24 mouse cellular contexts compared by ENCODE assay signal in the genomic region with DNA sequence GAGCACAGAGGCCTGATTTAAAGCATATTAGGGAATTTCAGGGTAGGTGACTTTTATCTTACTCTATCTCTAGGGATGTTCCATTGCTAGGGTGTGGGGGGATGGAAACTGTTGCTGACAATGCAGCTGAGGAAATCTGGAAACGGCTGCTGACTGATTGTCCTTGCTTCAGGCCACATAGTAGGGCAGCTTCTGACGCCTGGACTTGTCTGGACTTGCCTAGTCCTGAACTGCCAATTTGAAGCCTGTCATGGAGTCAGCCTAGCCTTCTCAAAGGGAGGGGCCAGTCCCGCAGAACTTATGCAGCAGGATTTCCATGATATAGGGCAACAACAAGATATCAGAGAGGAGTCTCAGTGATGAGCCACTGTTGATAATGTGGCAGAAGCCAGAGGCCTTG.
DNase-seq lines count a peak whose midpoint lies in the region; ATAC-seq and TF ChIP-seq lines count a peak whose summit lies in the region.
"Had no signal": no experiment of that assay in that cellular context is flagged by ENCODE, and none has a peak within 500 bp of the region (broad histone marks: within the 10 kb centered on the region; RNA-seq: fewer than 3 reads in every experiment).

No protein-coding gene starts in this region.

- no peak for TF ChIP-seq POLR2A in ES-Bruce4 (IDR thresholded peaks at IDR 0.05; ENCODE audit: insufficient read depth, low read length)

- H3K27me3 ChIP-seq in embryonic facial prominence, embryonic 15.5 days, result no peaks in the 10 kb centered on the region
- H3K27me3 ChIP-seq in embryonic facial prominence, embryonic 10.5 days (replicated peaks; ENCODE audit: low read depth, poor library complexity, severe bottlenecking), result no peaks in the 10 kb centered on the region
- no peaks in the 10 kb centered on the region for H3K27me3 ChIP-seq in ES-Bruce4 (ENCODE audit: control insufficient read depth, insufficient read depth, low read length, poor library complexity, severe bottlenecking)
- no peaks in the 10 kb centered on the region for H3K27me3 ChIP-seq in hindbrain, embryonic 14.5 days (ENCODE audit: control insufficient read depth, insufficient read depth, low read length)
- H3K27me3 ChIP-seq: embryonic facial prominence, embryonic 13.5 days; heart, embryonic 12.5 days; heart, embryonic 15.5 days; hindbrain, embryonic 15.5 days had no signal

- H3K4me2 ChIP-seq in embryonic facial prominence, embryonic 15.5 days (replicated peaks), result no peak overlapping the region
- H3K4me2 ChIP-seq in hindbrain, embryonic 14.5 days (replicated peaks), result no peak overlapping the region
- H3K4me2 ChIP-seq: hindbrain, embryonic 15.5 days had no signal

- no peak for TF ChIP-seq CTCF in ES-Bruce4 (IDR thresholded peaks at IDR 0.05; ENCODE audit: low read depth, low read length)

- ATAC-seq in embryonic facial prominence, embryonic 15.5 days (ENCODE audit: insufficient number of reproducible peaks, low FRiP score, low TSS enrichment, low read depth), result no peak
- no peak for ATAC-seq in hindbrain, embryonic 14.5 days (ENCODE audit: low FRiP score)
- ATAC-seq in erythroid progenitor cell, adult 5-6 weeks (replicated peaks; ENCODE audit: low FRiP score, poor library complexity, severe bottlenecking), result no peak
- ATAC-seq: forebrain, embryonic 14.5 days; forebrain, postnatal 0 days; intestine, postnatal 0 days had no signal

- H3K9ac ChIP-seq in embryonic facial prominence, embryonic 15.5 days, result no peak overlapping the region
- 0 out of 2 replicates have a peak overlapping the region, but pooled peaks have one; percentile 10 for H3K9ac ChIP-seq in ES-Bruce4 (ENCODE audit: low read depth, poor library complexity, severe bottlenecking)
- no peak overlapping the region for H3K9ac ChIP-seq in hindbrain, embryonic 14.5 days
- H3K9ac ChIP-seq: forebrain, postnatal 0 days; heart, embryonic 12.5 days; heart, embryonic 15.5 days; hindbrain, embryonic 15.5 days had no signal

- H3K4me3 ChIP-seq in embryonic facial prominence, embryonic 15.5 days (replicated peaks), result no peak overlapping the region
- no peak overlapping the region for H3K4me3 ChIP-seq in embryonic facial prominence, embryonic 10.5 days
- no peak overlapping the region for H3K4me3 ChIP-seq in ES-Bruce4 (ENCODE audit: low read depth, low read length)
- no peak overlapping the region for H3K4me3 ChIP-seq in hindbrain, embryonic 14.5 days (replicated peaks; ENCODE audit: low read length)
- H3K4me3 ChIP-seq: embryonic facial prominence, embryonic 13.5 days; gastrocnemius, adult 2 months; heart, embryonic 12.5 days; heart, embryonic 15.5 days; hindbrain, embryonic 15.5 days had no signal

- H3K27ac ChIP-seq in embryonic facial prominence, embryonic 15.5 days (replicated peaks), result peak overlapping the region; percentile 53; the same call in 1 of the 2 replicates
- no peak overlapping the region for H3K27ac ChIP-seq in embryonic facial prominence, embryonic 10.5 days (replicated peaks)
- H3K27ac ChIP-seq in ES-Bruce4 (ENCODE audit: insufficient read depth, low read length), result peak overlapping the region; percentile 37; the same call in 1 of the 2 replicates
- H3K27ac ChIP-seq in hindbrain, embryonic 14.5 days, result no peak overlapping the region
- H3K27ac ChIP-seq: gastrocnemius, adult 2 months had no signal

- DNase-seq in embryonic facial prominence, embryonic 10.5 days (ENCODE audit: low spot score), result no peak
- DNase-seq in R1 (ENCODE audit: low read depth, low spot score), result peak; percentile 57
- no peak for DNase-seq in hindbrain, embryonic 14.5 days (ENCODE audit: low spot score)
- DNase-seq: adrenal gland, postnatal 10 days; adrenal gland, postnatal 36 days; cerebellum, adult 18-20 months; cerebellum, adult 9-10 months; cerebellum, postnatal 14 days; forebrain, postnatal 0 days; gastrocnemius, adult 2 months; gastrocnemius, postnatal 14 days; heart, adult 18-20 months; heart, postnatal 10 days; heart, postnatal 4 days; kidney, adult 2 months had no signal

- no peaks in the 10 kb centered on the region for H3K36me3 ChIP-seq in embryonic facial prominence, embryonic 15.5 days
- no peaks in the 10 kb centered on the region for H3K36me3 ChIP-seq in embryonic facial prominence, embryonic 10.5 days (replicated peaks)
- no peaks in the 10 kb centered on the region for H3K36me3 ChIP-seq in ES-Bruce4 (ENCODE audit: control insufficient read depth, insufficient read depth, low read length, poor library complexity, severe bottlenecking)
- no peaks in the 10 kb centered on the region for H3K36me3 ChIP-seq in hindbrain, embryonic 14.5 days (replicated peaks; ENCODE audit: control insufficient read depth, insufficient read depth)
- H3K36me3 ChIP-seq: embryonic facial prominence, embryonic 13.5 days; heart, embryonic 12.5 days; heart, embryonic 15.5 days; hindbrain, embryonic 15.5 days had no signal

- TF ChIP-seq EP300 in ES-Bruce4 (IDR thresholded peaks at IDR 0.05; ENCODE audit: insufficient read depth, low read depth, low read length), result peak; percentile 81; the same call in 1 of the 2 replicates

- WGBS in embryonic facial prominence, embryonic 15.5 days, result 73% methylated on average over 3 of the region's 3 CpGs
- 83% methylated on average over 3 of the region's 3 CpGs for WGBS in embryonic facial prominence, embryonic 10.5 days
- 89% methylated on average over 3 of the region's 3 CpGs for WGBS in hindbrain, embryonic 14.5 days

- no peaks in the 10 kb centered on the region for H3K9me3 ChIP-seq in embryonic facial prominence, embryonic 15.5 days (replicated peaks)
- H3K9me3 ChIP-seq in embryonic facial prominence, embryonic 10.5 days, result 0 out of 2 replicates have a peak, but pooled peaks cover 3% of the 10 kb centered on the region
- peaks cover 15% of the 10 kb centered on the region for H3K9me3 ChIP-seq in ES-Bruce4 (replicated peaks; ENCODE audit: control insufficient read depth, insufficient read depth, low read length, poor library complexity, severe bottlenecking)
- H3K9me3 ChIP-seq in hindbrain, embryonic 14.5 days (ENCODE audit: control insufficient read depth, low read length), result no peaks in the 10 kb centered on the region
- H3K9me3 ChIP-seq: embryonic facial prominence, embryonic 13.5 days; heart, embryonic 12.5 days; heart, embryonic 15.5 days; hindbrain, embryonic 15.5 days had no signal

- H3K4me1 ChIP-seq in embryonic facial prominence, embryonic 15.5 days, result peaks cover 17% of the 10 kb centered on the region
- peaks cover 18% of the 10 kb centered on the region for H3K4me1 ChIP-seq in embryonic facial prominence, embryonic 10.5 days
- H3K4me1 ChIP-seq in ES-Bruce4 (ENCODE audit: control insufficient read depth, insufficient read depth, low read length), result peaks cover 1% of the 10 kb centered on the region
- H3K4me1 ChIP-seq in hindbrain, embryonic 14.5 days (replicated peaks; ENCODE audit: control insufficient read depth, insufficient read depth, low read length), result no peaks in the 10 kb centered on the region

Comparison
In these comparisons a context has a peak if more than half of its experiments do, and no peak if none do; other contexts are left out.
1. H3K27ac ChIP-seq: peak in embryonic facial prominence, embryonic 15.5 days (single experiment) and ES-Bruce4 (single experiment); none in embryonic facial prominence, embryonic 10.5 days (single experiment) and hindbrain, embryonic 14.5 days (single experiment).